Mouse (Mus musculus) bone marrow, adult 2 months (tissue): ENCODE measurements at regions not wholly inside any gene's neighbourhood (a gene's known extent, or its start where the extent isn't known, plus 50 kb on each side); places are given as distances from the start of the nearest gene placed in this dataset.

Experiments used
- H3K27ac ChIP-seq: fragments of 200-500 bp; 2 replicates; pipeline ENCODE4 v1.5.1; 2012; ENCODE audit warnings: low read depth, mild to moderate bottlenecking, control low read depth, inconsistent platforms, low read length; ENCODE audit not compliant: control insufficient read depth, poor library complexity, insufficient read depth
- H3K4me1 ChIP-seq: fragments of 200-500 bp; 2 replicates; pipeline ENCODE4 v1.6.1; 2011; ENCODE audit warnings: low read length; ENCODE audit not compliant: control insufficient read depth, insufficient read depth
- H3K4me3 ChIP-seq: fragments of 200-500 bp; replicated peaks from 2 replicates; pipeline ENCODE3; 2011; ENCODE audit warnings: mild to moderate bottlenecking, low read depth, low read length, control low read depth; ENCODE audit not compliant: control insufficient read depth
- CTCF ChIP-seq: fragments of 200-500 bp; IDR thresholded peaks from 2 replicates; pipeline ENCODE4 v1.5.1; 2011; ENCODE audit warnings: low read length, control low read depth; ENCODE audit not compliant: control insufficient read depth, insufficient read depth
- POLR2A ChIP-seq: fragments of 200-500 bp; IDR thresholded peaks from 2 replicates; pipeline ENCODE4 v1.6.1; 2011; ENCODE audit warnings: low read depth, mild to moderate bottlenecking, control low read depth, low read length, borderline replicate concordance; ENCODE audit not compliant: control insufficient read depth
- WGBS: fragments of 180-500 bp; shearing (Covaris S2); methylation state at CpG from one replicate; pipeline ENCODE4 v1.1.7; 2018; 5-methylcytosine and 5-hydroxymethylcytosine counted together

DNA sequence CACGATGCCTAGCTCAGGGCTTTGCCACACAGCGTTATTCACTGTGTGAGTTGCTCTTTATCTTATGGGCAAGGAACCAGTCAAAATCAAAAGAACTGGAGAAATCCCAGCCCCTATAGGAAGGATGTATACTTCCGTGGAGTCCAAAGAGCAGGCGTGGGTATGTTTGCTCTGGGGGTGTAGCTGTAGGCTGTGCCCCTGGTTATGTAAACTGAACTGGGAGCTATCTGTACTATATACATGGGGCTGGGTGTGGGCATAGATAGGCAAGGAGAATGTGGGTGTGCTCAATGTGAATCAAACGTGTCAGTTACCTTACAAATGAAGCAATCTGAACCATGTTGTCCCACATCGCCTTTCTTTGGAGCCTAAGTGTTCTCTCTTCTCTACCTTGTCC, 120.3 kb upstream of the Parp11 start:
- H3K4me3 ChIP-seq = no peak overlapping the region
- TF ChIP-seq POLR2A (no peak), CTCF (no peak)
- H3K4me1 ChIP-seq = peaks cover 1% of the 10 kb centered on the region
- no peak overlapping the region for H3K27ac ChIP-seq
- WGBS = 58% methylated on average over 6 of the region's 6 CpGs

DNA sequence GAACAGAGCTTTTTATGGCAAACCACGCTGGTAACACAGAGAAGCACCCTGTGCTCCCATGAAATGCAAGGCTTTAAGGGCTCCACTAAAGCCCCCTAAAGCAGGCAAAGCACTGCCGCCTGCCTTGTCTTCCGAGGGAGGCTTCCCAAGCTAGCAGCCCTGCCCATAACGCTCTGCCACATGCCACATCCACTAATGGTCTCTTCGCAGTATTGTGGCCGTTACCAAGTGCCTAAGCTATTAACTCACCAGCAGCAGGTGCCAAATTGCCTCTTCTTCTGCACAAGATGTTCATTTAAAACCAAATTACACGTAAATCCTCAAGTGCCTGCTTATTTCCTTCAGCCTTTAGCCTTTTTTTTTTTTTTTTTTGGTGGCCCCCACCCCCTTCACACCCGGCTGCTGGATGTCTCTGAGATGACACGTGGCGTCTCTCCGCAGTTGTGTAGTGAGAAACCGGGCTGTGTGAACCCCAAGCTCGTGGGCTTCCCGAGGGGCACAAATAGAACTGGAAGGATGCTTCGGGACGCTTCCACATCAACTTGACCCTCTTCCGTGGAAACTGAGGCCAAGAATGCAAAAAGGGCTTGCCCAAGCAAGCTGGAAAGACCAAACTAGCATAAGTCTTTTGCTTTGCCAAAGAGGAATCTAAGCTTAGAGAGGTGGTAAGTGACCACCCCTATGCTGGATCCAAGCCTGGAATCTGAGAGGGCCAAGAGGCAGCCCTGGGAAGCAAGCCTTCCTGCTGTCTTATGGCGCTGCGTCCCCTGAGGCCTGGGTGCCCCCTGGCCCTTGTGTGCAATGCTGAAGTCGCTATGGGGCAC, 117.2 kb upstream of the Parp11 start:
- H3K27ac ChIP-seq = no peak overlapping the region; the same call in 1 of the 2 replicates
- no peak overlapping the region for H3K4me3 ChIP-seq
- peaks cover 1% of the 10 kb centered on the region for H3K4me1 ChIP-seq
- 80% methylated on average over 20 of the region's 20 CpGs for WGBS
- TF ChIP-seq POLR2A (no peak), CTCF (no peak)

GRCm38 (mm10) chr6:127330015-127330705, 116.5 kb upstream of the Parp11 start:
- Histone ChIP-seq H3K4me3 (peak overlapping the region; percentile 62), H3K4me1 (peaks cover 1% of the 10 kb centered on the region), H3K27ac (peak overlapping the region; percentile 44; the same call in 1 of the 2 replicates)
- WGBS = 2% methylated on average over 46 of the region's 46 CpGs
- no peak; the same call in 1 of the 2 replicates for TF ChIP-seq POLR2A

DNA sequence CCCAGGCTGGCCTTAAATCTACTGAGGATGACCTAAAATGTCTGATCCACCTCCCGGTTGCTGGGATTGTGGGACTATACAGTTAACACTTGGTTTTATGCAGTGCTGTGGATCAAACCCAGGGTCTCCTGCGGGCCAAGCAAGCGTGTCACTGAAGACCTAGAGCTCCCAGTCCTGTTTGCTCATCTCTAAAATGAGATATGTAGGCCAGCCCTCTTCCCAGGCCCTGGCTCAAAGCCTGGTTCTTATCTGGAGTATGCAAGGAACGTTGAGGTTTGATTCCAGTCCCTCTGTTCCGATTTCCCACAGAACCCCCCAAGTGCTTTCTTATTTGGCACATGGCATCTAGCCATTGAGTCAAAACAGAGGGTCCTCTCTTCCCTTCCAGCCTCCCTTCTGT, 115.5 kb upstream of the Parp11 start:
- Histone ChIP-seq H3K4me1 (peaks cover 2% of the 10 kb centered on the region), H3K27ac (no peak overlapping the region), H3K4me3 (no peak overlapping the region)
- TF ChIP-seq CTCF (no peak), POLR2A (no peak)
- WGBS = 63% methylated on average over 5 of the region's 5 CpGs

DNA sequence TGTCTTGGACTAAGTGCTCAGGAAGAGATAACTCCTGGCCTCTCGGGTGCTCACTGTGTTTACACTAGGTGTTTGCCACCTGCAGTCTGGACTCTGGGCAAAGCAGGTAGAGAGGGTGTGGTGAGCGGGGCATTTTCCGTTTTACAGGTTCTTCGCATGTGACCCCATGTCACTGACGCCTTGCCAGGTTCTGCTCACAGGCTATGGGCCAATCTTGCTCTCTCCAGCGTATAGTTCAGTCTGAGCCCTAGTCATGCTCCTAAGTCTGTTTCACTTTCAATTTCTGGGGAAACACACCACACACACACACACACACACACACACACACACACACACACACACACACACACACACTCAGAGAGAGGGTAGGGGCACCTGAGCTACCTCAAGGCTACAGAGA, 112.4 kb upstream of the Parp11 start:
- Histone ChIP-seq H3K4me1 (peaks cover 5% of the 10 kb centered on the region; the same call in 1 of the 2 replicates), H3K4me3 (no peak overlapping the region), H3K27ac (no peak overlapping the region)
- 41% methylated on average over 6 of the region's 6 CpGs for WGBS
- TF ChIP-seq CTCF (no peak), POLR2A (no peak)

DNA sequence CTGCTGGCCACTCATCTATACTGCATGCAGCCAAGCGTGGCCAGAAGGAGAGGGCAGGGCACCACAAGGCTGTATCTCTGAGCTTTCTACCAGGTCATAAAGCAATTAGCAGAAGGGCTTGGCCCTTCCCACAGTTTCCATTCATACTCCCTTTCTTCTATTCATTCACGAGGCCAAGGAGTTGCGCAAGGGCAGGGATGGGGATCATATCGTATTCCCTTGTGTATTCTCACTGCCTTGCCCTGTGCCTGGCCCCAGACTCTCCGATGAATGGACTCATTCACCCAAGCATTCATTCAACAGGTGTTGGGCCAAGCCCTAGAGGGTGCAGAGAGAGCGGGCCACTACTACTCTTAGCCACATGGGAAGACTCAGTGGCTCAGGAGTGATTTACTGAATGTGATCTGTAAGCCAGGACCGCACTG, 111.2 kb upstream of the Parp11 start:
- Histone ChIP-seq H3K4me1 (peaks cover 5% of the 10 kb centered on the region; the same call in 1 of the 2 replicates), H3K27ac (no peak overlapping the region), H3K4me3 (no peak overlapping the region)
- TF ChIP-seq CTCF (no peak), POLR2A (no peak)
- WGBS = 74% methylated on average over 7 of the region's 7 CpGs

- Histone ChIP-seq H3K4me3 (no peak overlapping the region), H3K27ac (no peak overlapping the region), H3K4me1 (peaks cover 4% of the 10 kb centered on the region; the same call in 1 of the 2 replicates)
- 26% methylated on average over 12 of the region's 12 CpGs for WGBS
- no peak for TF ChIP-seq POLR2A
- TF ChIP-seq CTCF = no peak
Measured at GRCm38 (mm10) chr6:127335996-127336660, 110.5 kb upstream of the Parp11 start.

DNA sequence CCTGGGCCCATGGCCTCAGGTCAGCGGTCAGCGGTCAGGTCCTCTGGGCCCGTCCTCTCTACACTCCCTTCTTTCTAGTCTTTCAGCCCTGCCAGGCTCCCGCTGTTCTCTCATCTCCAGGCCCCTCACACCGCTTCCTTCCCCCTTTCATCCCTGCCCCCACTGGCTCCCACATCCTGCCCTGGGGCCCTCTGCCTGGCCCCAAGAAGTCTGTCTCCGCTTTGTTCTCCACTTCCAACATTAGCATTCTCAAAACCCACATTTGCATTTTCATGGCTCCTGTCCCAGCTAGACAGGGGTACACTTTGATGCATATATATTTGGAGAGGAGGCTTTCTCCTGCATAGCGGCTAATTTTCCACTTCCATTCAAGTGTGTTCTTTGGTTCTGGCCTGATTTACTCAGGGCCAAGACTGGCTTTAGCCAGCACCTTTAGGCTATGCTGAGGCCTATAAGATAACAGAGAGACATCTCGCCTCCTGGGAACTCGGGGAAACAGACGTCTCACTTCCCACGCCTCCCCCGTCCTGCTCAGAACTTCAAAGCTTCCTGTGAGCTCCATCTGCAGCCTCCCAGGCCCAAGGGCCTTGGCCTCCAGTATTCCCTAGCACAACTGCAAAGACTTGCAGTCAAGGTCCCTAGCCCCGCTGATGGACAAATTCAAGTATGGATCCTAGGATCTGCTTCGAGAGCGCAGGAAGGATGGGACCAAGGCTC, 109.8 kb upstream of the Parp11 start:
- 27% methylated on average over 15 of the region's 15 CpGs for WGBS
- H3K27ac ChIP-seq = no peak overlapping the region
- no peak overlapping the region for H3K4me3 ChIP-seq
- H3K4me1 ChIP-seq = peaks cover 4% of the 10 kb centered on the region; the same call in 1 of the 2 replicates
- TF ChIP-seq CTCF (no peak), POLR2A (no peak)
